Mouse (Mus musculus) CH12.LX (cell line): Measurements from ENCODE around the gene S1pr1. TPM values are rescaled to one million over a fixed set of nuclear protein-coding genes. Genes with fewer than 3 reads are reported as not detected.

Experiments used
- DNase-seq: peaks from one replicate; pipeline ENCODE4 v3.0.0-alpha.2; 2013; ENCODE audit errors: extremely low read depth
- H3K27ac ChIP-seq: 2 replicates; pipeline ENCODE4 v1.5.1; 2012; ENCODE audit warnings: low read depth, mild to moderate bottlenecking, control low read depth, moderate library complexity; ENCODE audit not compliant: insufficient read depth
- H3K27me3 ChIP-seq: replicated peaks from 2 replicates; pipeline ENCODE3; 2012; ENCODE audit warnings: inconsistent platforms
- H3K36me3 ChIP-seq, 2 experiments: replicated peaks in 1 of 2; 2 replicates each; pipeline versions ENCODE3 to v1.6.1; 2012; ENCODE audit warnings: inconsistent platforms in 1 of 2, low read length in 1 of 2, mild to moderate bottlenecking in 1 of 2, mixed read lengths in 1 of 2, moderate library complexity in 1 of 2; ENCODE audit not compliant: control insufficient read depth in 1 of 2, insufficient read depth in 1 of 2
- H3K4me1 ChIP-seq, 2 experiments: 2 replicates each; pipeline ENCODE4 v1.6.1; 2012; ENCODE audit warnings: inconsistent platforms in 1 of 2, moderate library complexity in 1 of 2; ENCODE audit not compliant: insufficient read depth in 2 of 2, control insufficient read depth in 1 of 2
- H3K4me2 ChIP-seq: 2 replicates; pipeline ENCODE4 v1.6.1; 2012; ENCODE audit warnings: low read depth, mild to moderate bottlenecking, control low read depth; ENCODE audit not compliant: poor library complexity, insufficient read depth, severe bottlenecking
- H3K4me3 ChIP-seq, 3 experiments: fragments of 150-350 bp in 1 of 3; sonication (generic) in 1 of 3; replicated peaks in 1 of 3; 2 replicates each; pipeline versions ENCODE3 to v1.5.1; 2011 to 2012; ENCODE audit warnings: low read depth in 2 of 3, low read length in 2 of 3, mild to moderate bottlenecking in 2 of 3, moderate library complexity in 2 of 3, control low read depth in 1 of 3, improper control_type of control experiment in 1 of 3, inconsistent platforms in 1 of 3, mixed read lengths in 1 of 3; ENCODE audit not compliant: poor library complexity in 1 of 3
- H3K79me2 ChIP-seq: replicated peaks from 2 replicates; pipeline ENCODE4 v1.6.1; 2012; ENCODE audit warnings: mild to moderate bottlenecking, moderate library complexity; ENCODE audit not compliant: control insufficient read depth, poor library complexity, insufficient read depth, severe bottlenecking; ENCODE audit errors: extremely low read depth
- H3K9ac ChIP-seq: 2 replicates; pipeline ENCODE4 v1.6.1; 2012; ENCODE audit warnings: low read depth, mild to moderate bottlenecking, control low read depth, moderate library complexity; ENCODE audit not compliant: insufficient read depth
- H3K9me3 ChIP-seq: replicated peaks from 2 replicates; pipeline ENCODE3; 2012; ENCODE audit warnings: low read length, inconsistent platforms, mixed read lengths
- CHD1 ChIP-seq: IDR thresholded peaks from 2 replicates; pipeline ENCODE4 v1.6.1; 2012; ENCODE audit warnings: low read depth, low read length, improper control_type of control experiment, inconsistent platforms
- EP300 ChIP-seq: IDR thresholded peaks from 2 replicates; pipeline ENCODE4 v1.6.1; 2011; ENCODE audit warnings: low read length, improper control_type of control experiment
- ETS1 ChIP-seq: conservative IDR thresholded peaks from 2 replicates; pipeline ENCODE4 v1.6.1; 2012; ENCODE audit warnings: low read depth, mild to moderate bottlenecking, inconsistent platforms, low read length, improper control_type of control experiment, moderate library complexity
- HCFC1 ChIP-seq: IDR thresholded peaks from 2 replicates; pipeline ENCODE4 v1.6.1; 2012; ENCODE audit warnings: low read depth, mild to moderate bottlenecking, inconsistent platforms, low read length, improper control_type of control experiment
- IRF4 ChIP-seq: IDR thresholded peaks from 2 replicates; pipeline ENCODE4 v1.6.1; 2014; ENCODE audit warnings: low read depth, mild to moderate bottlenecking, inconsistent platforms, low read length, improper control_type of control experiment
- JUND ChIP-seq: conservative IDR thresholded peaks from 2 replicates; pipeline ENCODE4 v1.6.1; 2011; ENCODE audit warnings: low read depth, low read length, improper control_type of control experiment
- KAT2A ChIP-seq: IDR thresholded peaks from 2 replicates; pipeline ENCODE4 v1.6.1; 2012; ENCODE audit warnings: low read length, improper control_type of control experiment, inconsistent platforms; ENCODE audit not compliant: insufficient replicate concordance
- MAFK ChIP-seq: IDR thresholded peaks from 2 replicates; pipeline ENCODE4 v1.6.1; 2011; ENCODE audit warnings: low read length, improper control_type of control experiment; ENCODE audit not compliant: insufficient replicate concordance
- NELFE ChIP-seq: IDR thresholded peaks from 2 replicates; pipeline ENCODE4 v1.6.1; 2011; ENCODE audit warnings: low read depth, low read length, improper control_type of control experiment
- RCOR1 ChIP-seq: conservative IDR thresholded peaks from 2 replicates; pipeline ENCODE4 v1.6.1; 2012; ENCODE audit warnings: low read depth, mild to moderate bottlenecking, inconsistent platforms, low read length, improper control_type of control experiment
- SIN3A ChIP-seq: IDR thresholded peaks from 2 replicates; pipeline ENCODE4 v1.6.1; 2012; ENCODE audit warnings: low read length, improper control_type of control experiment, inconsistent platforms
- USF1 ChIP-seq: IDR thresholded peaks from 2 replicates; pipeline ENCODE4 v1.6.1; 2014; ENCODE audit warnings: low read depth, mild to moderate bottlenecking, inconsistent platforms, low read length, improper control_type of control experiment
- USF2 ChIP-seq: conservative IDR thresholded peaks from 2 replicates; pipeline ENCODE4 v1.6.1; 2011; ENCODE audit warnings: low read depth, low read length, improper control_type of control experiment
- ZNF384 ChIP-seq: IDR thresholded peaks from 2 replicates; pipeline ENCODE4 v1.6.1; 2012; ENCODE audit warnings: low read depth, low read length, improper control_type of control experiment, inconsistent platforms
- dilution Hi-C: fragments of 300-500 bp; cut with MboI; formaldehyde crosslinking; loops from 2 replicates; pipeline ENCODE4 v1.14.3; 2020; ENCODE audit warnings: low sequenced_read_pairs; ENCODE audit not compliant: extremely low pct_unique_long_range_greater_than_20kb, extremely low pct_ligation_motif_present
- in situ Hi-C: fragments of 300-500 bp; cut with MboI; formaldehyde crosslinking; loops from 3 replicates; pipeline ENCODE4 v1.14.3; 2019; ENCODE audit warnings: low sequenced_read_pairs, low pct_ligation_motif_present, low pct_unique_long_range_greater_than_20kb, mixed read lengths
- polyA plus RNA-seq: library from polyadenylated mRNA; unstranded; fragments of >175 nt; gene quantifications from 2 replicates; pipeline ENCODE4 v1.2.1, GENCODE M21; 2012; ENCODE audit warnings: low read depth; ENCODE audit not compliant: insufficient read length
- total RNA-seq, 2 experiments: library from RNA; depleted of rRNA; stranded (reverse); fragments of 300-350 nt in 1 of 2; fragments of >200 nt in 1 of 2; gene quantifications; 2 replicates each; pipeline ENCODE4 v1.2.3; 2012 to 2014

The S1pr1 gene
- total and polyA plus RNA-seq, 3 experiments: 1.8 to 7.1 (median 4.6) TPM

GRCm38 (mm10) chr3:115692857-115693256 lies 22.0 kb downstream of the S1pr1 start:
- H3K4me2 ChIP-seq: no peak overlapping the region; the same call in 1 of the 2 replicates
- H3K4me1 ChIP-seq: peaks cover 22 to 68% of the 10 kb centered on the region in 2 experiments
- DNase-seq: no peak
- H3K79me2 ChIP-seq: no peaks in the 10 kb centered on the region
- dilution Hi-C loops: no loop called here
- H3K9ac ChIP-seq: no peak overlapping the region; the same call in 1 of the 2 replicates
- H3K27me3 ChIP-seq: no peaks in the 10 kb centered on the region
- TF ChIP-seq SIN3A: no peak
- TF ChIP-seq ZNF384: 0 out of 2 replicates have a peak, but pooled peaks have one; percentile 23
- TF ChIP-seq, all 38 proteins: peak for 1
- Histone ChIP-seq H3K9me3 (no peaks in the 10 kb centered on the region), H3K27ac (peak overlapping the region; percentile 25; the same call in 1 of the 2 replicates), H3K4me3 (no peak overlapping the region), H3K36me3 (no peaks in the 10 kb centered on the region)
- in situ Hi-C loops: no loop called here

- Histone ChIP-seq H3K4me2 (no peak overlapping the region), H3K4me3 (no peak overlapping the region), H3K36me3 (no peaks in the 10 kb centered on the region), H3K9ac (no peak overlapping the region), H3K79me2 (no peaks in the 10 kb centered on the region), H3K9me3 (no peaks in the 10 kb centered on the region), H3K27me3 (no peaks in the 10 kb centered on the region), H3K27ac (peak overlapping the region; percentile 25; the same call in 1 of the 2 replicates), H3K4me1 (peaks cover 22 to 73% of the 10 kb centered on the region in 2 experiments)
- in situ Hi-C loops: no loop called here
- dilution Hi-C loops: no loop called here
- TF ChIP-seq SIN3A: no peak
- TF ChIP-seq IRF4: 0 out of 2 replicates have a peak, but pooled peaks have one; percentile 36
- TF ChIP-seq CHD1: peak; percentile 95
- TF ChIP-seq EP300: 0 out of 2 replicates have a peak, but pooled peaks have one; percentile 29
- TF ChIP-seq NELFE: no peak
- no peak for TF ChIP-seq KAT2A
- TF ChIP-seq RCOR1: no peak
- peak; percentile 41 for DNase-seq
These were observed 22.5 kb downstream of the S1pr1 start for GRCm38 (mm10) chr3:115692384-115692783.

DNA sequence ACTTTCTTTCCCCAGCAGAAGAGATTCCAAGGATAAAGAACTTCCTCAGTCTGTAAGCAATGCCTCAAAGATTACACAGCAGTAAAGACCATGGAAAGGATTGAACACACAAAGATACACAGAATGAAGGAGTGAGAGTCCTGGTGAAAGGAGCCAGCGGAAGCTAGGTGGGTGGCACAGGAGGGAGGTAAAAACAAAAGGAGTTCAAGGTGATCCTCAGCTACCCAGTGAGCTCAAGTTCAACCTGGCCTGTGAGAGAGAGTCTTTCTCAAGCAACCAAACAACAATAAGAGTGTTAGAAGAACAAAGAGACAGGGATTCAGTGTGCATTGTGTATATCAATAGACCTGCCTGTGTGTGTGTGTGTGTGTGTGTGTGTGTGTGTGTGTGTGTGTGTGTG lies 25.0 kb downstream of the S1pr1 start:
- Histone ChIP-seq H3K36me3 (no peaks in the 10 kb centered on the region), H3K4me2 (peak overlapping the region; percentile 80; the same call in 1 of the 2 replicates), H3K4me3 (no peak overlapping the region), H3K27me3 (no peaks in the 10 kb centered on the region), H3K27ac (no peak overlapping the region; the same call in 1 of the 2 replicates), H3K9me3 (no peaks in the 10 kb centered on the region), H3K4me1 (peaks cover 20 to 59% of the 10 kb centered on the region in 2 experiments), H3K79me2 (no peaks in the 10 kb centered on the region), H3K9ac (peak overlapping the region; percentile 63; the same call in 1 of the 2 replicates)
- in situ Hi-C loops (no loop called here), dilution Hi-C loops (no loop called here)
- no peak for TF ChIP-seq USF1
- TF ChIP-seq HCFC1: no peak
- no peak for TF ChIP-seq ETS1
- no peak for TF ChIP-seq MAFK
- no peak for TF ChIP-seq USF2
- no peak for TF ChIP-seq JUND
- DNase-seq: no peak
